Mouse (Mus musculus) cerebral cortex, adult 2 months (tissue): ENCODE measurements around the gene Frmpd1.

Source experiments
- WGBS: fragments of 180-500 bp; shearing (Covaris S2); methylation state at CpG from one replicate; pipeline ENCODE4 v1.1.7; 2018; 5-methylcytosine and 5-hydroxymethylcytosine counted together

The Frmpd1 gene

GRCm38 (mm10) chr4:45320159-45320816 is 135.6 kb downstream of the Frmpd1 start:
- WGBS: under 1% methylated on average over 56 of the region's 56 CpGs

GRCm38 (mm10) chr4:45331139-45331538 is 146.5 kb downstream of the Frmpd1 start:
- 49% methylated on average over 7 of the region's 7 CpGs for WGBS

- 69% methylated on average over 3 of the region's 3 CpGs for WGBS
Measured at GRCm38 (mm10) chr4:45332466-45332865, 147.8 kb downstream of the Frmpd1 start.
